Mouse (Mus musculus) limb, embryonic 11.5 days (tissue): ENCODE data around the gene Cd3g. TPM values are rescaled to one million over a fixed set of nuclear protein-coding genes. Genes with fewer than 3 reads are reported as not detected.

Experiments
- ATAC-seq: fragments of 200-750 bp; cut with Nextera tagmentation; 2 replicates; pipeline ENCODE4 v1.8.0; 2017; ENCODE audit warnings: low read depth; ENCODE audit not compliant: insufficient number of reproducible peaks, low FRiP score, low TSS enrichment
- DNase-seq: peaks from one replicate; pipeline ENCODE4 v3.0.0-alpha.2; 2015; ENCODE audit warnings: low spot score
- H3K27ac ChIP-seq: fragments of 300-500 bp; sonication (generic); replicated peaks from 2 replicates; pipeline ENCODE4 v1.5.1; 2014; ENCODE audit warnings: low read depth, mild to moderate bottlenecking, low read length
- H3K27me3 ChIP-seq: fragments of 300-500 bp; sonication (generic); 2 replicates; pipeline ENCODE4 v1.6.1; 2014; ENCODE audit warnings: mild to moderate bottlenecking, low read length, mixed read lengths; ENCODE audit not compliant: control insufficient read depth, insufficient read depth
- H3K36me3 ChIP-seq: fragments of 300-500 bp; sonication (generic); 2 replicates; pipeline ENCODE4 v1.6.1; 2014; ENCODE audit warnings: mild to moderate bottlenecking, low read length, moderate library complexity, mixed read lengths; ENCODE audit not compliant: control insufficient read depth, insufficient read depth
- H3K4me1 ChIP-seq: fragments of 300-500 bp; sonication (generic); 2 replicates; pipeline ENCODE4 v1.6.1; 2014; ENCODE audit warnings: low read length, mixed read lengths; ENCODE audit not compliant: control insufficient read depth, insufficient read depth
- H3K4me2 ChIP-seq: fragments of 300-500 bp; sonication (generic); 2 replicates; pipeline ENCODE4 v1.6.1; 2014; ENCODE audit warnings: low read depth, mild to moderate bottlenecking, moderate library complexity; ENCODE audit not compliant: severe bottlenecking
- H3K4me3 ChIP-seq: fragments of 300-500 bp; sonication (generic); 2 replicates; pipeline ENCODE4 v1.5.1; 2014; ENCODE audit warnings: low read depth, low read length
- H3K9ac ChIP-seq: fragments of 300-500 bp; sonication (generic); 2 replicates; pipeline ENCODE4 v1.6.1; 2014; ENCODE audit warnings: mild to moderate bottlenecking, low read length
- H3K9me3 ChIP-seq: fragments of 300-500 bp; sonication (generic); 2 replicates; pipeline ENCODE4 v1.6.1; 2016; ENCODE audit warnings: low read length; ENCODE audit not compliant: control insufficient read depth
- WGBS: fragments of 180-500 bp; shearing (Covaris S2); extraction: QIAGEN DNeasy Blood & Tissue Kit; methylation state at CpG from one replicate; pipeline ENCODE4 v1.1.7; 2014; 5-methylcytosine and 5-hydroxymethylcytosine counted together
- polyA plus RNA-seq: library from polyadenylated mRNA; unstranded; fragments of >200 nt; fragmentation: Nextera tagmentation; extraction: Ambion mirVana; gene quantifications from 2 replicates; pipeline ENCODE4 v1.2.1, GENCODE M21; 2014

Gene Cd3g
- polyA plus RNA-seq, 1 experiment from 2014 or later = 0.33 TPM

DNA sequence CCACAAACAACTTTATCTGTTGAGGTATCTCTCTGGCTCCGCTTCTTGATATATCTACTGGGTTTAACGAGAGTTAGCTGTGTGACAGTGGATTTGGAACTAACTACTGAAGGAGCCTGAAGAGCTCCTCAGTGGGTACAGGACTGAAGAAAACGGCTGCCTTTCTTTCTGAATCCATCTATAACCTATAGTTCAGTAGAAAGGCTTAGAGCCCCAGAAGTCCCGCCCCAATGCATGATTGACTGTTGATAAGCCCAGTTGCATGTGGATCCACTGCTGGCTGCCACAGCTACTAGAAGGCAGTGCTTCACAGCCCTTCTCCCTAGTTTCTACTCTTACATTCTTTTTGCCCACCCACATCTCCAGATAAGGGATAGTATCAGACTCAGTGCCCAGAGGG lies 30.2 kb upstream of the Cd3g start:
- WGBS = 72% methylated on average over 4 of the region's 4 CpGs

DNA sequence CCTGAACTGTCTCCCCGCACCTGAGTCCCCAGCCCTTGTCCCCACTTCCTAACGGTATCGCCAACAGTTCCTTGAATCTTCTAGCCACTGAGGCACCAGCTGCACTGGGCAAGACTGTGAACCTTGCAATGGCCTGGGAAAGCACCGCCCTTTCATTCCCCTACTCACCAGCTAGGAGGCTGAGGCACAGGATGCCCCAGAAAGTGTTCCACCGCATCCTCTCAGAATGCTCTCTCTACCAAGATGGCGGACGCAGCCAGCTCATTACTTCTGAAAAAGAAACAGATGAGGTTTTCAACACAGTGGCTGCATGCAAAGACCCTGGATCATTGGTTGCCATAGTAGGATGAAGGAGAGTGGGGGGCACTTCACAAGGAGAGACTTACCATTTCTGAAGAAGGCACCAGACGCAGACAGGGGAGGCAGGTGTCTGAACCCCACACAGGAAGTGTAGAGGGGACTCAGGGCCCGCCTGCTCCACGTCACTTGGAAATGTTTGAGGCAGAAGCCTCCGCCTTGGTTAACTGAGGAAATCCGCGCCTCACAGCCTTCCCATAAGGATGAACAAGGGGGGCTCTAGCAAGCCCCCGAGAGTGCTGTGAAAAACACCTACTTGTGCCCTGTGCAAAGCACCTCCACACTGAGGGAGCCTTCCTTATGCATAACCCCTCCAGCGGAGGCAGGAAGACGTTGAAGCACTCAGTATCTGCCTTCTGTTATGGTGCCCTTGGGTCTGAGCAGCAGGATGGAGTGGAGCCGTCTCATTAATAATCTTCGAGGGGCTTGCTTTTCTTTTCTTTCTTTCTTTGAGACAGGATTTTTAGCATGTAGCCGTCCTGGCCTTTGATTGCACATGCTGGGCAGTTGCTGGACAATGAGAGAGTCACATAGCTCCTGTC lies 29.2 kb upstream of the Cd3g start, which contains the start of gene Cd3e:
TSS of gene Cd3e (minus strand) at position 448 of the 899 bp plus-strand sequence.
- H3K27ac ChIP-seq = no peak within 1 kb of the TSS
- ATAC-seq (no peak), DNase-seq (no peak)
- WGBS = 87% methylated on average over 19 of the region's 19 CpGs
- no peak within 1 kb of the TSS for H3K4me2 ChIP-seq
- H3K4me3 ChIP-seq = no peak within 1 kb of the TSS
- H3K27me3 ChIP-seq = no peaks in the 10 kb centered on the region
- H3K9me3 ChIP-seq = 0 out of 2 replicates have a peak, but pooled peaks cover 2% of the 10 kb centered on the region
- no peaks in the 10 kb centered on the region for H3K36me3 ChIP-seq
- no peak within 1 kb of the TSS for H3K9ac ChIP-seq
- no peaks in the 10 kb centered on the region for H3K4me1 ChIP-seq

More for the DNA sequence above, 30.2 kb upstream of the Cd3g start:
- ATAC-seq (no peak), DNase-seq (no peak)
- Histone ChIP-seq H3K27me3 (no peaks in the 10 kb centered on the region), H3K4me1 (no peaks in the 10 kb centered on the region), H3K4me2 (no peak overlapping the region), H3K9ac (no peak overlapping the region), H3K36me3 (no peaks in the 10 kb centered on the region), H3K4me3 (no peak overlapping the region), H3K27ac (no peak overlapping the region), H3K9me3 (0 out of 2 replicates have a peak, but pooled peaks cover 2% of the 10 kb centered on the region)

DNA sequence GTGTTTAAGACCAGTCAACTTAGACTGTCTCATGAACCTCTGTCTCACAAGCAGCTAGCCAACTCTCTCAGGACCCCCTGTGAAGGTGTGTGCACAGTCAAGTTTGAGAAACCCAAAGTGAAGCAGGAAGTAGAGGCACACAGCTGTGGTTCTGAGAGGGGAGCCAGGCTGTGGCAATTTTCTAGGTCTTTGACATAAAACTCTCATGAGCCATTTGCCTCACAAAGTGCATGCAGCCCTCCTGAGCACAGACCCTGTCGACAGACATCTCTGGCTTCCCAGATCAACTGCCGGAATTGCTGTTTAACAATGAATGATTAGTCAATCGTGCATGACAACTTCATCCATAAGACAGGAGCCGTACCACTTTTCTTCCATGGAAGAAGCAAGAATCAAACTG lies 28.1 kb upstream of the Cd3g start:
- no peak overlapping the region for H3K9ac ChIP-seq
- H3K36me3 ChIP-seq = no peaks in the 10 kb centered on the region
- ATAC-seq = no peak
- H3K9me3 ChIP-seq = 0 out of 2 replicates have a peak, but pooled peaks cover 2% of the 10 kb centered on the region
- H3K27ac ChIP-seq = no peak overlapping the region
- WGBS = 80% methylated on average over 4 of the region's 4 CpGs
- H3K4me2 ChIP-seq = no peak overlapping the region
- no peaks in the 10 kb centered on the region for H3K4me1 ChIP-seq
- no peak overlapping the region for H3K4me3 ChIP-seq
- no peak for DNase-seq
- no peaks in the 10 kb centered on the region for H3K27me3 ChIP-seq

DNA sequence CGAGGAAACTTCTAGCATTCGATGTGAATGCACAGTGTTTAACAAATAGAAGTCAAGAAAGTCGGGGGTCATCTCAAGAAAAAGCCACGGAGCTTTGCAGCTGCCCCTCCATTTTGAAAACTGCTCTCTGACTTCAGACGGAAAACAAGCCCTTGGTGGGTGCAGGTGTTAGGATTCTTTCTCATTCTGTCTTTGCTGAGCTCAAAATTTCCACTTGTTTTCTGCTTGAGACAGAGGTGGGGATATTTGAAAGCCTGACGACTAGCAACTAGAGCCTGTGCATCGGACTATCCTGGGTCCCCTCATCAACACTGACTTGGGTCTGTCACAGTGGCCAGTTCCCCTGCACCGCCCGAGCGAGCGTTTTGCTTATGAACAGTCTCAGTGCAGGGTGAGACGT lies 27.2 kb upstream of the Cd3g start:
- no peak overlapping the region for H3K9ac ChIP-seq
- 80% methylated on average over 12 of the region's 12 CpGs for WGBS

DNA sequence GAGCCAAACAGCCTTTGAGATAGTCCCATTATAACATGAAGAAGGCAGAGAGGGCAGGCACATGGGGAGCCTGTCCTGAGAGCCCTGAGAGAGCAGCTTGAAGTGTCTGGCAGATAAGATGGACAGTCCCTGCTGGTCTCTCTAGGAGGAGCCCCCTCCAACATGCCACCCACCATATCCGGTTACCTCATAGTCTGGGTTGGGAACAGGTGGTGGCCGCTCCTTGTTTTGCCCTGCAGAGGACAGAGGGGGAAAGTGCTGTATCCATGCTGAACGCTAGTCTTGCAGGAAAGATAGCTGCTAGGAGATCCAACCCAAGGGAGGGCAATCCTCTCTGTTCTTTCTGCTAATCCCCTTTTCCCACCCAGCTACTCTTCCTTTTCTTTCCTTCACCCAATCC lies 20.0 kb upstream of the Cd3g start:
- Histone ChIP-seq H3K4me3 (no peak overlapping the region), H3K9me3 (no peaks in the 10 kb centered on the region), H3K4me2 (no peak overlapping the region), H3K4me1 (no peaks in the 10 kb centered on the region), H3K27ac (no peak overlapping the region), H3K27me3 (no peaks in the 10 kb centered on the region), H3K36me3 (no peaks in the 10 kb centered on the region), H3K9ac (no peak overlapping the region)
- no peak for ATAC-seq
- WGBS = 75% methylated on average over 3 of the region's 3 CpGs
- DNase-seq = no peak

More for the DNA sequence above, 27.2 kb upstream of the Cd3g start:
- DNase-seq = no peak
- no peak overlapping the region for H3K4me3 ChIP-seq
- H3K9me3 ChIP-seq = 0 out of 2 replicates have a peak, but pooled peaks cover 2% of the 10 kb centered on the region
- H3K4me1 ChIP-seq = no peaks in the 10 kb centered on the region
- H3K27ac ChIP-seq = no peak overlapping the region
- no peaks in the 10 kb centered on the region for H3K36me3 ChIP-seq
- ATAC-seq = no peak
- H3K4me2 ChIP-seq = no peak overlapping the region
- no peaks in the 10 kb centered on the region for H3K27me3 ChIP-seq

DNA sequence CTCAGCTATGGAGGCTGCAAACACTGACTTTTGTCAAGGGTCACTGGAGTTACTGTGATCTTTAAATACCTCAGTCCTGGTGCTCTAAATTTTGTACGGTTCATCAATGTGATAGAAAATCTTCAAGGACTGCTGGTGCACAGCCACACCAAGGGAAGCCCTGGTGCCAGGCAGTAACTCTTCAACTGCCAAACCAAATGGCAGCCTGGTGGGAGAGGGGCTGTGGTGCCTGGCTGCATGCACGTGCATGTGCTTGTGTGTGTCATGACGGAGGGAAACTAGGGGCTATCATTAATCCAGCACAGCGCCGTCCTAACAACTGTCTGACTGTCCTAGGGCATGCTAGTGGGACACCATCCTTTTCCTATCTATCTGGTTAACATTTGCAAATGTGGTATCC lies 19.5 kb upstream of the Cd3g start:
- Histone ChIP-seq H3K27ac (no peak overlapping the region), H3K36me3 (no peaks in the 10 kb centered on the region), H3K4me1 (no peaks in the 10 kb centered on the region), H3K9me3 (no peaks in the 10 kb centered on the region), H3K9ac (no peak overlapping the region), H3K4me2 (no peak overlapping the region), H3K27me3 (no peaks in the 10 kb centered on the region), H3K4me3 (no peak overlapping the region)
- DNase-seq (no peak), ATAC-seq (no peak)
- WGBS = 88% methylated on average over 5 of the region's 5 CpGs

DNA sequence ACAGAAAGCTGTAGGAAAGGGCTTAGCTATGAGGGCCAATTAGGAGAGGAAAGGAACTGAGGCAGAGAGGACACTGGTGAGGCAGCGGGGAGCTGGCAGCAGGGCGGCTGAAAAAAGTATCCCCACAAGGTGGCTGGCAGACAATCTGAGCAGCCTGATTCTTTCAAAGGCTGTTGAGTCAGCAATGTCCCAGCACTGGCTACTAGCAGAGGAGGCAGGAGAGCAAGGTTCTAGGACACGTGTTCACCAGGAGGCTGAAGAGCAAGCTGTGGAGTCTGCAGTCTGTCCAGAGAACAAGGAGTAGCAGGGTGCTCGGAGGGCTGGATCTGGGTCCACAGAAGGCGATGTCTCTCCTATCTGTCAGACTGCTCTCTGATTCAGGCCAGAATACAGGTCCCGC lies 18.9 kb upstream of the Cd3g start:
- no peak overlapping the region for H3K27ac ChIP-seq
- no peak overlapping the region for H3K9ac ChIP-seq
- no peak overlapping the region for H3K4me3 ChIP-seq
- H3K27me3 ChIP-seq = no peaks in the 10 kb centered on the region
- no peak overlapping the region for H3K4me2 ChIP-seq
- H3K9me3 ChIP-seq = no peaks in the 10 kb centered on the region
- ATAC-seq (no peak), DNase-seq (no peak)
- 60% methylated on average over 6 of the region's 6 CpGs for WGBS
- no peaks in the 10 kb centered on the region for H3K4me1 ChIP-seq
- no peaks in the 10 kb centered on the region for H3K36me3 ChIP-seq

DNA sequence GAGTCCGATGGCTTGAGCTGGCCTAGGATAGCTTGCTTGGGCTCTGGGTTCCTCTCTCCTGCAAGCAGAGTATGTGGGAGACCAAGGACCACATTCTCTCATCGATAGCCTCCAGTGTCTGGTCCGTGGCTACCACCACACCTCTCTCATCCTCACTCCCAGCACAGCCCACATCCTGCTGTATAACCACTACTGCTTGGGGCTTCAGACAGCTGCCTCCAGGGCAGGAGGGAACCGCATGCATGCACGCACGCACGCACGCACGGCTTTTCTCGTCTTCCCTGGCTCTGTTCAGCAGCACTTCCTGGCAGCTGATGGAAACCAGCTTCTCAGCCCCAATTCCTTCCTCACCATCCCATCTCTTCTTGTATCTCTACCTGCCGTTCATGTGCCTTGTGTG lies 17.9 kb upstream of the Cd3g start:
- no peak overlapping the region for H3K27ac ChIP-seq
- no peaks in the 10 kb centered on the region for H3K36me3 ChIP-seq
- no peak overlapping the region for H3K4me2 ChIP-seq
- no peaks in the 10 kb centered on the region for H3K9me3 ChIP-seq
- DNase-seq (no peak), ATAC-seq (no peak)
- H3K27me3 ChIP-seq = no peaks in the 10 kb centered on the region
- H3K9ac ChIP-seq = no peak overlapping the region
- 69% methylated on average over 11 of the region's 11 CpGs for WGBS
- H3K4me1 ChIP-seq = no peaks in the 10 kb centered on the region
- no peak overlapping the region for H3K4me3 ChIP-seq
